18 mouse cellular contexts compared by ENCODE assay signal in genomic region chr3:82435351-82435750, GRCm38 (mm10).
"Had no signal": no experiment of that assay in that cellular context is flagged by ENCODE, and none has a peak within 500 bp of the region (broad histone marks: within the 10 kb centered on the region; RNA-seq: fewer than 3 reads in every experiment).

No protein-coding gene starts in this region.

- H3K27ac ChIP-seq: lung, embryonic 15.5 days; macrophage; midbrain, embryonic 13.5 days; neural tube, embryonic 12.5 days; stomach, embryonic 15.5 days; stomach, postnatal 0 days had no signal

- H3K9me3 ChIP-seq: lung, embryonic 15.5 days; midbrain, embryonic 13.5 days; neural tube, embryonic 12.5 days; stomach, embryonic 15.5 days had no signal

- H3K36me3 ChIP-seq: lung, embryonic 15.5 days; midbrain, embryonic 13.5 days; neural tube, embryonic 12.5 days; stomach, embryonic 15.5 days had no signal

- H3K4me2 ChIP-seq: lung, embryonic 15.5 days; midbrain, embryonic 11.5 days; midbrain, embryonic 13.5 days; neural tube, embryonic 12.5 days; stomach, embryonic 15.5 days had no signal

- H3K4me1 ChIP-seq: lung, embryonic 15.5 days; megakaryocyte, embryonic 14.5 days; midbrain, embryonic 13.5 days; neural tube, embryonic 12.5 days; stomach, embryonic 15.5 days had no signal

- H3K9ac ChIP-seq: liver, postnatal 0 days; lung, embryonic 15.5 days; midbrain, embryonic 13.5 days; neural tube, embryonic 12.5 days; stomach, embryonic 15.5 days had no signal

- H3K4me3 ChIP-seq: lung, embryonic 15.5 days; megakaryocyte, embryonic 14.5 days; midbrain, embryonic 13.5 days; neural tube, embryonic 12.5 days; stomach, embryonic 15.5 days had no signal

- DNase-seq: liver, postnatal 0 days; lung, adult 2 months; lung, postnatal 14 days; lung, postnatal 36 days; right cerebral cortex, postnatal 14 days; thymus, adult 2 months; thymus, postnatal 25 days; thymus, postnatal 4 days had no signal

- ATAC-seq: liver, postnatal 0 days; lung, postnatal 0 days; midbrain, embryonic 13.5 days; midbrain, embryonic 16.5 days had no signal

- H3K27me3 ChIP-seq: lung, embryonic 15.5 days; megakaryocyte, embryonic 14.5 days; midbrain, embryonic 13.5 days; neural tube, embryonic 12.5 days; stomach, embryonic 15.5 days had no signal
